Mouse (Mus musculus): ENCODE data around the gene Ybx2. TPM values are rescaled to one million over a fixed set of nuclear protein-coding genes. Genes with fewer than 3 reads are reported as not detected.

The Ybx2 gene
- 5.5 and 6.6 TPM in 2 replicates for polyA plus RNA-seq (2014; fragmentation: Nextera tagmentation; extraction: Ambion mirVana)

DNA sequence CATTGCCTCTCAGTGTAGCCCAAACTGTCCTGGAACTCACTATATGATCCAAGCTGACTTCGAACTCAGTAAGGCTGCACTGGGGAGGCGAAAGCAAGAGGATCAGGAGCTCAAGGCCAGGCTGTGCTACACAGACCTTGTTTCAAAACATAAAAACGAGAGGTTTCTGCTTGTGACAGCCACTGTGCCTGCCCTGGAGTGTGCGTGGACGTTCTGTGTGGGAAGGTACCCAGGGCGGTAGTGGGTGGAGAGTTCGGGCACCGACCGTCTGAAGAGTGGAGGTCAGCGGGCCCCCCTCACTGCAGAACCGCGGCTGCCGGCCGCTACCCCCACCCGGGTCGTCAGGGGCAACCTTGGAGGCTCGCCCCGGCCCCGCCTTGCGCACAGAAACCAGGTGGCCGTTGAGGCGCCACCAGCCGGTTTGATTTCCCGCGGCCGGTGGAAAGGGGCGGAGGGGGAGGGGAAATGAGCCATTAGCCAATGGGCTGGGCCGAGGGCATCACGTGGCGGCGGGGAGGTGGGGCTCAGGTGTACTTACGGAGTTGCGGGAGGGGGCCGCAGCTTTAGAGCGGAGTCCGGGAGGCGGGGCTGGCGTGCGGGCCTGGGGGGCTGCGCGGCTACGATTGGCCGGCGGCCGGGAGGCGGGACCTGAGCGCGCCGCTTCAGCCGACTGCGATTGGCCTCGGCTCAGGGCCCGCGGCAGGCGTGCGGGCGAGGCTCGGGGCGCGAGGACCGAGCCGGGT is at the start of gene Ybx2:
Gene Ybx2, plus strand, starts transcription at position 660 of the 743 bp plus-strand sequence.
- H3K27ac ChIP-seq (replicated peaks; ENCODE audit: low read depth, low read length) = no peak within 1 kb of the TSS; the same call in 1 of the 2 replicates
- 0 out of 2 replicates have a peak, but pooled peaks cover 2% of the 10 kb centered on the region for H3K27me3 ChIP-seq (ENCODE audit: control insufficient read depth, insufficient read depth, low read length)
- no peaks in the 10 kb centered on the region for H3K9me3 ChIP-seq (replicated peaks; ENCODE audit: control insufficient read depth, low read length)
- 1% methylated on average over 52 of the region's 62 CpGs for WGBS
- no peaks in the 10 kb centered on the region for H3K36me3 ChIP-seq (replicated peaks; ENCODE audit: control insufficient read depth, insufficient read depth, low read depth, low read length)
- H3K4me1 ChIP-seq (ENCODE audit: control insufficient read depth, insufficient read depth, low read length) = peaks cover 6% of the 10 kb centered on the region
- peak within 1 kb of the TSS; percentile 58 for H3K4me3 ChIP-seq (ENCODE audit: low read depth, low read length)
- peak within 1 kb of the TSS; percentile 100 for H3K4me2 ChIP-seq (ENCODE audit: low read depth, low read length)
- ATAC-seq (replicated peaks; ENCODE audit: insufficient number of reproducible peaks, low FRiP score, low TSS enrichment, low read depth) (peak; percentile 87), DNase-seq (ENCODE audit: low spot score) (peak; percentile 96)
- H3K9ac ChIP-seq (replicated peaks; ENCODE audit: low read length) = peak within 1 kb of the TSS; percentile 70

- no peaks in the 10 kb centered on the region for H3K4me1 ChIP-seq (ENCODE audit: control insufficient read depth, insufficient read depth, low read length)
- 78% methylated on average over 8 of the region's 8 CpGs for WGBS
These were observed 48.5 kb upstream of the Ybx2 start for GRCm38 (mm10) chr11:69886907-69887635.

GRCm38 (mm10) chr11:69891482-69891881 is 44.1 kb upstream of the Ybx2 start:
- WGBS = 80% methylated on average over 4 of the region's 4 CpGs
- no peak overlapping the region for H3K27ac ChIP-seq (replicated peaks; ENCODE audit: low read depth, low read length)

More at GRCm38 (mm10) chr11:69886907-69887635, 48.5 kb upstream of the Ybx2 start:
- no peak overlapping the region for H3K4me3 ChIP-seq (ENCODE audit: low read depth, low read length)
- DNase-seq (ENCODE audit: low spot score) = no peak
- no peaks in the 10 kb centered on the region for H3K36me3 ChIP-seq (replicated peaks; ENCODE audit: control insufficient read depth, insufficient read depth, low read depth, low read length)
- no peak overlapping the region for H3K27ac ChIP-seq (replicated peaks; ENCODE audit: low read depth, low read length)
- no peak overlapping the region for H3K4me2 ChIP-seq (ENCODE audit: low read depth, low read length)
- no peaks in the 10 kb centered on the region for H3K27me3 ChIP-seq (ENCODE audit: control insufficient read depth, insufficient read depth, low read length)
- no peak overlapping the region for H3K9ac ChIP-seq (replicated peaks; ENCODE audit: low read length)
- H3K9me3 ChIP-seq (replicated peaks; ENCODE audit: control insufficient read depth, low read length) = no peaks in the 10 kb centered on the region
- ATAC-seq (replicated peaks; ENCODE audit: insufficient number of reproducible peaks, low FRiP score, low TSS enrichment, low read depth) = no peak

DNA sequence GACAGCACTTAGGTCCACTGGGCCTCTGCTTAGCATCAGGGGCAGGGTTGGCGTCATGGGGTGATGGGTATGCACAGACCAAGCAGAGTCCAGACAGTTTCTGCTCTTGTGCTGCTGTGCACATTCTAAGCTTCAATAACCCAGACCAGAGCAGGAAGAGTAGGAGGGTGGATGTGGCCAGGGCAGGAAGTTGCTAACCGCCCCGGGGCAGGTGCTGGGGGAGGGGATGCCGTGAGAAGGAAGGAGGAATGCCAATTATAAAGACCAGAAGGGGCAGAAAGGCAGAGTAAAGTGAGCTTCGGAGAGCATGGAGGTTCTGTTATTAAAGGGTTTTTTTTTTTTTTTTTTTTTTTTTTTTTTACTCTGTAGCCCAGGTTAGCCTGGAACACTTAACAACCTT is 40.9 kb upstream of the Ybx2 start:
- DNase-seq (ENCODE audit: low spot score) = no peak
- Histone ChIP-seq H3K27ac (replicated peaks; ENCODE audit: low read depth, low read length) (no peak overlapping the region), H3K9ac (replicated peaks; ENCODE audit: low read length) (no peak overlapping the region), H3K4me3 (ENCODE audit: low read depth, low read length) (no peak overlapping the region), H3K27me3 (ENCODE audit: control insufficient read depth, insufficient read depth, low read length) (no peaks in the 10 kb centered on the region), H3K4me2 (ENCODE audit: low read depth, low read length) (no peak overlapping the region), H3K9me3 (replicated peaks; ENCODE audit: control insufficient read depth, low read length) (no peaks in the 10 kb centered on the region), H3K4me1 (ENCODE audit: control insufficient read depth, insufficient read depth, low read length) (peaks cover 2% of the 10 kb centered on the region; the same call in 1 of the 2 replicates), H3K36me3 (replicated peaks; ENCODE audit: control insufficient read depth, insufficient read depth, low read depth, low read length) (no peaks in the 10 kb centered on the region)
- 79% methylated on average over 5 of the region's 5 CpGs for WGBS
- no peak for ATAC-seq (replicated peaks; ENCODE audit: insufficient number of reproducible peaks, low FRiP score, low TSS enrichment, low read depth)

More at GRCm38 (mm10) chr11:69891482-69891881, 44.1 kb upstream of the Ybx2 start:
- Histone ChIP-seq H3K9me3 (replicated peaks; ENCODE audit: control insufficient read depth, low read length) (no peaks in the 10 kb centered on the region), H3K36me3 (replicated peaks; ENCODE audit: control insufficient read depth, insufficient read depth, low read depth, low read length) (no peaks in the 10 kb centered on the region), H3K9ac (replicated peaks; ENCODE audit: low read length) (no peak overlapping the region), H3K27me3 (ENCODE audit: control insufficient read depth, insufficient read depth, low read length) (no peaks in the 10 kb centered on the region), H3K4me3 (ENCODE audit: low read depth, low read length) (no peak overlapping the region), H3K4me2 (ENCODE audit: low read depth, low read length) (no peak overlapping the region), H3K4me1 (ENCODE audit: control insufficient read depth, insufficient read depth, low read length) (no peaks in the 10 kb centered on the region)
- ATAC-seq (replicated peaks; ENCODE audit: insufficient number of reproducible peaks, low FRiP score, low TSS enrichment, low read depth) = no peak
- DNase-seq (ENCODE audit: low spot score) = no peak

- Histone ChIP-seq H3K27me3 (ENCODE audit: control insufficient read depth, insufficient read depth, low read length) (no peaks in the 10 kb centered on the region), H3K36me3 (replicated peaks; ENCODE audit: control insufficient read depth, insufficient read depth, low read depth, low read length) (no peaks in the 10 kb centered on the region), H3K4me2 (ENCODE audit: low read depth, low read length) (no peak within 1 kb of the TSS), H3K4me1 (ENCODE audit: control insufficient read depth, insufficient read depth, low read length) (peaks cover 4% of the 10 kb centered on the region; the same call in 1 of the 2 replicates), H3K9me3 (replicated peaks; ENCODE audit: control insufficient read depth, low read length) (no peaks in the 10 kb centered on the region), H3K9ac (replicated peaks; ENCODE audit: low read length) (no peak within 1 kb of the TSS), H3K27ac (replicated peaks; ENCODE audit: low read depth, low read length) (no peak within 1 kb of the TSS), H3K4me3 (ENCODE audit: low read depth, low read length) (no peak within 1 kb of the TSS)
- ATAC-seq (replicated peaks; ENCODE audit: insufficient number of reproducible peaks, low FRiP score, low TSS enrichment, low read depth) = no peak
- 78% methylated on average over 4 of the region's 4 CpGs for WGBS
- DNase-seq (ENCODE audit: low spot score) = no peak
These were observed 40.3 kb upstream of the Ybx2 start, which contains the start of gene Acap1 for GRCm38 (mm10) chr11:69895291-69895690. TSS of gene Acap1 (minus strand) at chr11:69895539.

- peak overlapping the region; percentile 92 for H3K4me3 ChIP-seq (ENCODE audit: low read depth, low read length)
- 15% methylated on average over 4 of the region's 4 CpGs for WGBS
- ATAC-seq (replicated peaks; ENCODE audit: insufficient number of reproducible peaks, low FRiP score, low TSS enrichment, low read depth) (no peak), DNase-seq (ENCODE audit: low spot score) (peak; percentile 43)
- peak overlapping the region; percentile 95 for H3K4me2 ChIP-seq (ENCODE audit: low read depth, low read length)
- no peaks in the 10 kb centered on the region for H3K9me3 ChIP-seq (replicated peaks; ENCODE audit: control insufficient read depth, low read length)
- H3K4me1 ChIP-seq (ENCODE audit: control insufficient read depth, insufficient read depth, low read length) = peaks cover 4% of the 10 kb centered on the region; the same call in 1 of the 2 replicates
- H3K36me3 ChIP-seq (replicated peaks; ENCODE audit: control insufficient read depth, insufficient read depth, low read depth, low read length) = peaks cover 8% of the 10 kb centered on the region
- peak overlapping the region; percentile 98 for H3K9ac ChIP-seq (replicated peaks; ENCODE audit: low read length)
- no peak overlapping the region for H3K27ac ChIP-seq (replicated peaks; ENCODE audit: low read depth, low read length)
- H3K27me3 ChIP-seq (ENCODE audit: control insufficient read depth, insufficient read depth, low read length) = no peaks in the 10 kb centered on the region
These were observed 35.7 kb upstream of the Ybx2 start for GRCm38 (mm10) chr11:69899870-69900269.

DNA sequence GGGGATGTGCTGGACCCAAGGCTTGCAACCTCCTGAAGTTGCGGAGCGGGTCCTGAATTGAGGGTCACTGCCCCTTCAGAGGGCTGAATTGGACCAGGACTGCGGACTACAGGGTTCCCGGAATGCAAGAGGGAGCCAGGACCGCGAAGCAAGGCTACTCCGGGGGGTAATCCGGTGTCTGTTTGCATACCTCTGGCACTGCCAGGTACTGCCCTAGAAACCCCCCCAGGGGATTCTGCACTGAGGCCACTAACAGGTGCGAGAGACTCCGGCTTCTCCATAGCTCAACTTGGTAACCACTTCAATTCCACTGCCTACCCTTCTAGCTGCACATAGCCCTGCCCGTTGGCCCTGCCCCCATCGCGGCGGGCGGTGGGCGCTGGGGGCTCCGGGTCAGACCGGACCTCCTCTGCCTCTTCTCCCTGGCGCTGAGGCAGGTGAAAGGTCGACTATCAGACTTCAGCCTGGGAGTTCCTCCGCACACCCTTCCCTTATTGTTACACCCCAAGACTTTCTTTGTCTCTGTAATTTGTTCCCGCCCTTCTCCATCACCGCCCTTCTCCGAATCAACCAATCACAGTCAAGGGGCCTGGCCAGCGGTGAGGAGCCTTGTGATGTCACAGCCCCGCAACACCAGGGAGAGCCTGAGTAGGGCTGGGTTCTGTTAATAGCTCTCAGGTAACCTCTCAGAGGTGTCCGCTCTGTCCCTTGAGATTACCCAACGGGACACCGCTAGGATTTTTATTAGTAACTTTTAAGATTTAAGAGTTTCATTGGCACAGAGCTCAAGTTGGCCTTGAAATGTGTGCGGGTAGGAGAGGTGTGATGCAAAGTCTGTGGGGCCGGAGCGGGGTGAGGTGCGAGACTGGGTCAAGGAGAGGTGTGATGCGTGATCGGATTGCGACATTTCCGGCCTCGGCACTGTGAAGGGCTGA is 34.9 kb upstream of the Ybx2 start, which contains the start of the genes 2810408A11Rik and Neurl4:
Gene 2810408A11Rik, minus strand, starts transcription at position 517 of the 935 bp plus-strand sequence.
Gene Neurl4, plus strand, starts transcription at position 602 of the 935 bp plus-strand sequence.
- H3K9me3 ChIP-seq (replicated peaks; ENCODE audit: control insufficient read depth, low read length) = no peaks in the 10 kb centered on the region
- WGBS = under 1% methylated on average over 38 of the region's 38 CpGs
- H3K36me3 ChIP-seq (replicated peaks; ENCODE audit: control insufficient read depth, insufficient read depth, low read depth, low read length) = peaks cover 9% of the 10 kb centered on the region
- no peaks in the 10 kb centered on the region for H3K27me3 ChIP-seq (ENCODE audit: control insufficient read depth, insufficient read depth, low read length)
- peak within 1 kb of the TSS; percentile 98 for H3K9ac ChIP-seq (replicated peaks; ENCODE audit: low read length)
- DNase-seq (ENCODE audit: low spot score) (peak; percentile 96), ATAC-seq (replicated peaks; ENCODE audit: insufficient number of reproducible peaks, low FRiP score, low TSS enrichment, low read depth) (peak; percentile 95)
- peak within 1 kb of the TSS; percentile 82 for H3K27ac ChIP-seq (replicated peaks; ENCODE audit: low read depth, low read length)
- peak within 1 kb of the TSS; percentile 92 for H3K4me3 ChIP-seq (ENCODE audit: low read depth, low read length)
- peak within 1 kb of the TSS; percentile 95 for H3K4me2 ChIP-seq (ENCODE audit: low read depth, low read length)
- peaks cover 4% of the 10 kb centered on the region; the same call in 1 of the 2 replicates for H3K4me1 ChIP-seq (ENCODE audit: control insufficient read depth, insufficient read depth, low read length)

All from embryonic facial prominence, embryonic 11.5 days (tissue).